Mouse (Mus musculus): ENCODE data around the gene 4930564D02Rik. TPM values are rescaled to one million over a fixed set of nuclear protein-coding genes. Genes with fewer than 3 reads are reported as not detected.

The 4930564D02Rik gene
- total RNA-seq, 2 experiments from 2014 or later = not detected

- no peak for DNase-seq (ENCODE audit: low spot score in 2 of 2)
These were observed 33.6 kb downstream of the 4930564D02Rik start for GRCm38 (mm10) chr3:105100270-105100589.

GRCm38 (mm10) chr3:105105827-105106226, 39.2 kb downstream of the 4930564D02Rik start:
- no peak for DNase-seq (ENCODE audit: low spot score in 2 of 2)

DNA sequence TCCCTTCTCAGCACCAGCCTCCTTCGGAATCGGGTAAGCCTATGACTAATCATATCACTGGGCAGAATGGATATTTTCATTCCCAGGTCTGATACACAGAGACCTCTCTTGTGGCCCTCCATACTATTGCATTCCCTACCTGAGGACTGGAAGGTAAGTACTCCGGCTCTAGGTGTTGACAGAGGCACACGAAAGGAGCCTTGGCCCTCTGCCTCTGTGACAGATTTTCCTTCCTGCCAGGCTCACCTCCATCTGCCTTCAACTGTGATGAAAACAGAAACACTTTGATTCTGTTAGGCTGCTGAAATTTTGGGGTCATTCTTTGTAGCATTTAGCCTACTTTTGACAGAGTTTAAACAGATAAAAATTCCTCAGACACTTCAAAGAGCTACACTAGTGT, 47.2 kb downstream of the 4930564D02Rik start:
- DNase-seq (ENCODE audit: low spot score in 2 of 2) = no peak

GRCm38 (mm10) chr3:105114269-105114668, 47.6 kb downstream of the 4930564D02Rik start:
- peak; percentile 79 to 84 for DNase-seq (ENCODE audit: low spot score in 2 of 2)

- DNase-seq (ENCODE audit: low spot score in 2 of 2) = no peak
These were observed 50.0 kb downstream of the 4930564D02Rik start for GRCm38 (mm10) chr3:105116596-105116995.

DNA sequence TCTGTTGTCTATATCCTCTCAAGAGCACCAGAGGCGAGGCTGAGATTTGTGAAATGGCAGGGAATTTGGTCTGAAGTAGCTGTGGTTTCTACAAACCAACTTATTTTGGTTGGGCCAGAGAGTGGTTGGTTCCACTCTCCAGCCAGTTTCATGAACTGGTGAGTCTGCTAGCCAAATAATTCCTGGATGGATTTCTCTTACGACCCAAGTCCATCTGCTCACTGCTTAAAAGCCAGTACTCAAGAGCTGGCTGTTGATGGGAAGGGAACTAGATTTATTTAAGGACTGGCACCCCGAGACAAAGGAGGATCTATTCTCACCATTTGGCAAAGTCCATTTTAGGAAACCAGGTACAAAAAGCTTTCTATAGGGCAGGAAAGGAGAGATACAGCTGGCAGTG, 57.1 kb downstream of the 4930564D02Rik start:
- no peak for DNase-seq (ENCODE audit: low spot score in 2 of 2)

GRCm38 (mm10) chr3:105127881-105128280, 61.2 kb downstream of the 4930564D02Rik start:
- DNase-seq (ENCODE audit: low spot score in 2 of 2) = no peak

Other genes with a start within 250 kb of the 4930564D02Rik start
- 10 to 100 TPM in 1 of 2 experiments, 1 to 10 TPM in 1; 9.1 to 10.5 TPM for gene Mov10, start 248.3 kb upstream of the 4930564D02Rik start, total RNA-seq (2021)
- gene St7l, start 202.8 kb upstream of the 4930564D02Rik start, total RNA-seq (2021) = 10 to 100 TPM; 32.7 to 36.4 TPM
- 10 to 100 TPM; 29.2 to 40.3 TPM for gene Capza1, start 202.3 kb upstream of the 4930564D02Rik start, total RNA-seq (2021)
- gene Wnt2b, start 104.9 kb upstream of the 4930564D02Rik start, total RNA-seq (2021) = 1 to 10 TPM; 2.4 to 3.2 TPM
- 10 to 100 TPM; 26.0 to 31.0 TPM for gene Cttnbp2nl, start 13.7 kb upstream of the 4930564D02Rik start, total RNA-seq (2021)

Measured in left cerebral cortex, adult 18-20 months (tissue).